Mouse (Mus musculus) ES-Bruce4 (cell line): ENCODE measurements around the gene Agtpbp1.

Experiments used
- CTCF ChIP-seq: IDR thresholded peaks from one replicate; pipeline ENCODE4 v1.8.1; 2011; ENCODE audit warnings: low read depth, low read length
- POLR2A ChIP-seq: IDR thresholded peaks from one replicate; pipeline ENCODE4 v1.8.1; 2011; ENCODE audit warnings: low read length; ENCODE audit not compliant: insufficient read depth

DNA sequence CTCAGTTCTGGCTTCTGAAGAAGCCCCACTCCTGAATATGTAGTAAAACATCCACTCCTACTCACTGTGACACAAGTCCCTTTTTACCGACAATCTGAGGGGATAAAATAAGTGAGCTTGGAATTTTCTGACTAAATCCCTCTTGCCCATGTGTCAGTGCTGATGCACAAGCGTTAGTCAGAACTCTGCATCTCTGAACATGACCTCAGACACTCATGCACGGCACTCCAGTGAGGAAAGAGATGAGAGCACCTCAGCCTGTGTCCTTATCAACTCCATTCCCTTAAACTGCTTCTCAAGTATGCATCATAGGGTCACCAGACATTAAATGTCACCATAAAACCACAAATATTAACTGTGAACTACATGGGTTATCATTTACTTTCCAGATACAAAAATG lies 124.1 kb downstream of the Agtpbp1 start:
- TF ChIP-seq CTCF, result no peak
- TF ChIP-seq POLR2A, result no peak
